Mouse (Mus musculus) myocyte (in vitro differentiated cells): ENCODE measurements at regions not wholly inside any gene's neighbourhood (a gene's known extent, or its start where the extent isn't known, plus 50 kb on each side); places are given as distances from the start of the nearest gene placed in this dataset.

ENCODE experiments used
- H3K27me3 ChIP-seq: one replicate; pipeline ENCODE4 v1.6.1; 2011; ENCODE audit not compliant: control insufficient read depth, insufficient read depth, insufficient read length
- H3K36me3 ChIP-seq: one replicate; pipeline ENCODE4 v1.6.1; 2011; ENCODE audit not compliant: control insufficient read depth, insufficient read depth
- H3K4me2 ChIP-seq: one replicate; pipeline ENCODE4 v1.6.1; 2011; ENCODE audit warnings: low read depth, control low read depth
- H3K4me3 ChIP-seq: one replicate; pipeline ENCODE4 v1.5.1; 2011; ENCODE audit warnings: mild to moderate bottlenecking, control low read depth, moderate library complexity
- H3K79me2 ChIP-seq: one replicate; pipeline ENCODE4 v1.6.1; 2011; ENCODE audit not compliant: control insufficient read depth, insufficient read depth
- H3ac ChIP-seq: one replicate; pipeline ENCODE4 v1.6.1; 2011; ENCODE audit not compliant: control insufficient read depth, insufficient read length
- CEBPB ChIP-seq: IDR thresholded peaks from 2 replicates; pipeline ENCODE4 v1.6.1; 2011; ENCODE audit warnings: mild to moderate bottlenecking, moderate library complexity; ENCODE audit not compliant: poor library complexity, insufficient read depth, severe bottlenecking
- E2F4 ChIP-seq: IDR thresholded peaks from one replicate; pipeline ENCODE4 v1.6.1; 2011; ENCODE audit warnings: mild to moderate bottlenecking, control low read depth, moderate library complexity; ENCODE audit not compliant: insufficient read depth
- MAX ChIP-seq: IDR thresholded peaks from one replicate; pipeline ENCODE4 v1.6.1; 2011; ENCODE audit warnings: low read depth, mild to moderate bottlenecking, control low read depth
- MYOD1 ChIP-seq, 3 experiments: IDR thresholded peaks; one replicate each; pipeline ENCODE4 v1.6.1; 2011; ENCODE audit warnings: control low read depth in 2 of 3, low read depth in 2 of 3, mild to moderate bottlenecking in 2 of 3, moderate library complexity in 1 of 3; ENCODE audit not compliant: insufficient read length in 2 of 3, control insufficient read depth in 1 of 3
- MYOG ChIP-seq, 3 experiments: IDR thresholded peaks; one replicate each; pipeline ENCODE4 v1.6.1; 2011; ENCODE audit warnings: control low read depth in 2 of 3, low read depth in 2 of 3, mild to moderate bottlenecking in 2 of 3; ENCODE audit not compliant: insufficient read length in 2 of 3, control insufficient read depth in 1 of 3, insufficient read depth in 1 of 3
- POLR2A ChIP-seq: IDR thresholded peaks from one replicate; pipeline ENCODE4 v1.6.1; 2011; ENCODE audit warnings: low read depth, mild to moderate bottlenecking, control low read depth, moderate library complexity; ENCODE audit not compliant: insufficient read length
- POLR2AphosphoS2 ChIP-seq: IDR thresholded peaks from one replicate; pipeline ENCODE4 v1.6.1; 2011; ENCODE audit warnings: low read depth, control low read depth; ENCODE audit not compliant: insufficient read length
- REST ChIP-seq: IDR thresholded peaks from one replicate; pipeline ENCODE4 v1.6.1; 2011; ENCODE audit warnings: mild to moderate bottlenecking, control low read depth, moderate library complexity; ENCODE audit not compliant: insufficient read depth, insufficient read length
- SRF ChIP-seq: IDR thresholded peaks from one replicate; pipeline ENCODE4 v1.6.1; 2011; ENCODE audit warnings: low read depth; ENCODE audit not compliant: control insufficient read depth, insufficient read length
- TCF12 ChIP-seq: IDR thresholded peaks from one replicate; pipeline ENCODE4 v1.6.1; 2011; ENCODE audit warnings: mild to moderate bottlenecking, control low read depth; ENCODE audit not compliant: poor library complexity, insufficient read depth, severe bottlenecking
- TCF3 ChIP-seq: IDR thresholded peaks from one replicate; pipeline ENCODE4 v1.6.1; 2011; ENCODE audit warnings: low read depth, control low read depth; ENCODE audit not compliant: insufficient read length
- USF1 ChIP-seq: IDR thresholded peaks from one replicate; pipeline ENCODE4 v1.6.1; 2011; ENCODE audit warnings: low read depth, mild to moderate bottlenecking, control low read depth, moderate library complexity

GRCm38 (mm10) chr5:75444024-75444604, 130.6 kb upstream of the Kit start:
- Histone ChIP-seq H3K36me3 (no peaks in the 10 kb centered on the region), H3K4me3 (no peak overlapping the region), H3K27me3 (no peaks in the 10 kb centered on the region), H3K4me2 (no peak overlapping the region), H3ac (no peak overlapping the region), H3K79me2 (no peaks in the 10 kb centered on the region)
- TF ChIP-seq MYOG (IDR thresholded peaks at IDR 0.05; ENCODE audit: control insufficient read depth in 1 of 3, insufficient read depth in 1 of 3, insufficient read length in 2 of 3, low read depth in 2 of 3) = no peak
- no peak for TF ChIP-seq E2F4
- no peak for TF ChIP-seq TCF3
- TF ChIP-seq USF1 = no peak
- no peak for TF ChIP-seq MYOD1 (IDR thresholded peaks at IDR 0.05; ENCODE audit: control insufficient read depth in 1 of 3, insufficient read length in 2 of 3, low read depth in 2 of 3)
- TF ChIP-seq REST = no peak
- no peak for TF ChIP-seq POLR2A
- TF ChIP-seq MAX = no peak
- no peak for TF ChIP-seq TCF12

GRCm38 (mm10) chr5:75446386-75446785, 128.3 kb upstream of the Kit start:
- TF ChIP-seq REST = no peak
- no peak for TF ChIP-seq POLR2AphosphoS2
- TF ChIP-seq CEBPB = no peak
- no peaks in the 10 kb centered on the region for H3K79me2 ChIP-seq
- H3K4me2 ChIP-seq = no peak overlapping the region
- no peaks in the 10 kb centered on the region for H3K27me3 ChIP-seq
- no peaks in the 10 kb centered on the region for H3K36me3 ChIP-seq
- no peak overlapping the region for H3ac ChIP-seq
- H3K4me3 ChIP-seq = no peak overlapping the region

GRCm38 (mm10) chr5:75449913-75450525, 124.7 kb upstream of the Kit start:
- H3K4me2 ChIP-seq = no peak overlapping the region

GRCm38 (mm10) chr5:75450564-75450963, 124.2 kb upstream of the Kit start:
- Histone ChIP-seq H3K79me2 (no peaks in the 10 kb centered on the region), H3K4me2 (no peak overlapping the region), H3K36me3 (no peaks in the 10 kb centered on the region), H3ac (no peak overlapping the region), H3K27me3 (no peaks in the 10 kb centered on the region), H3K4me3 (no peak overlapping the region)
- TF ChIP-seq MYOD1 (IDR thresholded peaks at IDR 0.05; ENCODE audit: control insufficient read depth in 1 of 3, insufficient read length in 2 of 3, low read depth in 2 of 3) = no peak
- TF ChIP-seq POLR2A = no peak
- TF ChIP-seq TCF3 = no peak

More at GRCm38 (mm10) chr5:75449913-75450525, 124.7 kb upstream of the Kit start:
- no peaks in the 10 kb centered on the region for H3K27me3 ChIP-seq
- no peaks in the 10 kb centered on the region for H3K36me3 ChIP-seq
- H3ac ChIP-seq = no peak overlapping the region
- no peak overlapping the region for H3K4me3 ChIP-seq
- no peaks in the 10 kb centered on the region for H3K79me2 ChIP-seq
- TF ChIP-seq TCF12 = no peak
- TF ChIP-seq E2F4 = no peak
- TF ChIP-seq SRF = no peak
- no peak for TF ChIP-seq MYOD1 (IDR thresholded peaks at IDR 0.05; ENCODE audit: control insufficient read depth in 1 of 3, insufficient read length in 2 of 3, low read depth in 2 of 3)
- no peak for TF ChIP-seq MAX
- no peak for TF ChIP-seq TCF3
- no peak for TF ChIP-seq POLR2A
- no peak for TF ChIP-seq POLR2AphosphoS2
- no peak for TF ChIP-seq REST
- TF ChIP-seq MYOG (IDR thresholded peaks at IDR 0.05; ENCODE audit: control insufficient read depth in 1 of 3, insufficient read depth in 1 of 3, insufficient read length in 2 of 3, low read depth in 2 of 3) = no peak
- no peak for TF ChIP-seq USF1

GRCm38 (mm10) chr5:75451081-75451480, 123.6 kb upstream of the Kit start:
- Histone ChIP-seq H3K27me3 (no peaks in the 10 kb centered on the region), H3K4me2 (no peak overlapping the region), H3ac (no peak overlapping the region), H3K36me3 (no peaks in the 10 kb centered on the region), H3K4me3 (no peak overlapping the region), H3K79me2 (no peaks in the 10 kb centered on the region)
- TF ChIP-seq SRF (no peak), POLR2A (no peak), MYOG (IDR thresholded peaks at IDR 0.05; ENCODE audit: control insufficient read depth in 1 of 3, insufficient read depth in 1 of 3, insufficient read length in 2 of 3, low read depth in 2 of 3) (no peak), TCF12 (no peak), REST (no peak), MAX (no peak), CEBPB (no peak), MYOD1 (IDR thresholded peaks at IDR 0.05; ENCODE audit: control insufficient read depth in 1 of 3, insufficient read length in 2 of 3, low read depth in 2 of 3) (no peak), E2F4 (no peak), TCF3 (no peak), POLR2AphosphoS2 (no peak), USF1 (no peak)
